Mouse (Mus musculus): ENCODE results near the gene Sec61b.

Gene Sec61b

DNA sequence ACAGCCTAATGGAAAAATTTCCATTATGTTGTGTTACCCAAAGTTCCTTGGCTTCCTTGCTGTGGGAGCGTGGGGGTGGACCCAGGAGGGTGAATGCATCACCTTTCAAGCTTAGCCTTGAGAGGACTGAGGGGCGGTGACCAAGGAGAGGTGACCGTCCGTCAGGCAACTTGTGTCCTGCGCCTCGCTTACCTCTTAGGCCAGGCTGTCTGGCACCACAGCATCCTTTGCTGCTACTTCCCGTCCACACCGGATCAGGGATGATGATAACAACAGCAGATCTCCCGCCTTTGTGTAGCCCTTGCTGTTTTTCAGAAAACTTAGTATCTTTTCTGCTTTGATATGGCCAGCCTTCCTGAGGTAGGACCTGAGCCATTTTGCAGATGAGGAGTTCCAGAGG, 6.1 kb downstream of the Sec61b start:
- DNase-seq (ENCODE audit: extremely low spot score, low read depth, low spot score) = no peak

DNA sequence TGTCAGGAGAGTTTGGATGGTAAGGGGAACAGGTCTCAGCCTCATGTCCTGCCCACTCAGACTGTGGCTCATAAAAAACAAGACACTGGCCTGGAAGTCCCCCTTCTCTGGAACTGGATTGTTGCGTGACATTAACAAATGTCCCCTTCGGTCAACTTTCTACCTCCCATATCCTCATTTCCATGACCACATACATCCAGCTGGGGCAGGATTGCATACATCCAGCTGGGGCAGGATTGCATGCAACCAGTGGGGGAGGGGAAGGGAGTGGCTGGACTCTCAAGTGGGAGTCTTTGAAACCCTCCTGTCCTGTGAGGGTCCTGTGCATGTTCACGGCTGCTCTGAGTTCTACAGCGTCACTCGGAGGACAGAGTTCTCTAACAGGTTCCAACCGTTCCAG, 16.8 kb downstream of the Sec61b start:
- no peak for DNase-seq (ENCODE audit: extremely low spot score, low read depth, low spot score)

DNA sequence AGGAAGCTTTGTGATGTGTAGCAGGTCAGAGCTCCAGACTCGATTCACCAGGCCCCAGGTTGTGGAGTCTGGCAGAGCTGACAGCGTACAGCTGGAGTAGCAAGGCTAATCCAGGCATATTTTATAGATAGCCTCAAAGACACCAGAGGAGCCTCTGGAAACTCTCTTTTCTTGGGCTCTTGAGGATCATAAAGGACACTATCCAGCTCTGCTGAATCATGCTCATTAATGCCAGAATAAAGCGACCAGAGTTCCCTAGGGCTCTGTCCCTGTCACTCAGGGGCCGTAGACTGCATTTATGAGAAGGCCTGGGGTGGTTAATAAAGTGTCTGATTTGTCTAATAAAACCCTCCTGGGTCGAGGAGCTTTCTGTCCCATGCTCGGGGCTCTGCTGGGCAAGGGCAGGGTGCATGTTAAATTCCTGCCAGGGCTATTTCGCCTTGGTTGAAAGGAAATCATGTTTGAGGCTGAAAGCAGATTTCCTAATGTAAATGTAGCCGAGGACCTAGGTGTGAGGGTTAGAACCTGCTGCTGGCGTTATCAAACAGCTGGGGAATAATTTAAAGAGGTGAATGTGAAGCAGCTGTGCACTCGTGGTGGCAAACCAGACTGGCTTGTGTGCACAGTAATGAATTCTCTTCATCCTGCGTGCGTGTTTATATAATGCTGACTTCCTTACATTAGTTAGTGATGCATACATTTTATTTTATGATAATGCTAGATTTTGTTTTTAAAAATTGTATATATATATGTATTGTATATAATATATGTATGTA, 18.0 kb downstream of the Sec61b start:
- no peak for DNase-seq (ENCODE audit: extremely low spot score, low read depth, low spot score)

DNA sequence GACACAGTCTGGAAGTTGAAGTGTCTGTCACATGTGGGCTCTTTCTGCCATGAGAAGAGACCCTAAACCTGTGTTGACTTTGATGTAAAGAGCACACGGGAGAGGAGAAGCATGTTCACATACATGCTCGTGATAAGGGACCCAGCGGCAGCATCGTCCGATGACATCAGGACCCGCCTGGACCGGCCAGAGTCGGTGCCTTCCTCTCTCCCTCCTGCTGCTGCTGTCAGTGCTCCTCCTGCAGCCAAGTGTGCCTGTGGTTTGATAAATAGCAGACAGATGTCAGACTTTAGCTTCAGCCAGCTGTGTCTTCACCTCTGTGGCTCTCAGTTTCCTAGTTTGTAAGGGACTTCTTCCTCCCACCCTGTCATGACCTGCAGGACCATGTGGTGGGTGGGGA, 19.0 kb downstream of the Sec61b start:
- DNase-seq (ENCODE audit: extremely low spot score, low read depth, low spot score) = no peak

DNA sequence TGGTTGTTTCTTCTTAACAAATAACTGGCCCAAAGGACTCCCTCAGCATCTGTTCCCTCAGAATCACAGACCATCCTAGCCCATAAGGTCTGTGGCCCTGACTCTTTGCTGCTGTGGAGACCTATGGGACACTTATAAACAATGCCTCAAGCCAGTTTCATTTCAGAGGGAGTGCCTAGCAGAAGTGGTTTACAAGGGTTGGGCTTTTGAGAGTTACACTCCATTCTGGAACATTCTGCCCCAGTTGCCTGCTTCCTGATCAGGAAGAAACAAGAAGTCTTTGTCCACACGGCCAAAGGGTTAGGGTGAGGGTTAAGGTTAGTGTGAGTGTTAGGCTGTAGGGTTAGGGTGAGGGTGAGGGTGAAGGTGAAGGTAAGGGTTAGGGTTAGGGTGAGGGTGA, 19.7 kb downstream of the Sec61b start:
- no peak for DNase-seq (ENCODE audit: extremely low spot score, low read depth, low spot score)

DNA sequence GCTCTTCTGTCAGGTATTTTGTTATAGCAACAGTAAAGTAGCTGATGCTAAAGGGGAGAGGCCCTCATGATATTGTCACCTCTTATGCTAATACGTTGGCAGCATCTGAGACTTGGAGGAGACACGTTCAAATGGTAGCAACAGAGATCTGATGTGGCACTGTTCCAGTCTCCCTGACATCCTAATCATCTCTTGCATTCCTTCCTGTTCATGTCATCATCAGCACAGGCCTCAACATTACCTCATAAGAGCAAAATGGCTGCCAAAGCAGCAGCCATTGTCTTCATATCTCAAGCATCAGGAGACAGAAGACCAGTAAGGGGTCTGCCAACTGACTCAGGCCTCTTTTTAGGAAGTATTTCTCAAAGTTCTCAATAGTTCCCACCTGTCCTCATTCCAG, 20.2 kb downstream of the Sec61b start:
- no peak for DNase-seq (ENCODE audit: extremely low spot score, low read depth, low spot score)

DNA sequence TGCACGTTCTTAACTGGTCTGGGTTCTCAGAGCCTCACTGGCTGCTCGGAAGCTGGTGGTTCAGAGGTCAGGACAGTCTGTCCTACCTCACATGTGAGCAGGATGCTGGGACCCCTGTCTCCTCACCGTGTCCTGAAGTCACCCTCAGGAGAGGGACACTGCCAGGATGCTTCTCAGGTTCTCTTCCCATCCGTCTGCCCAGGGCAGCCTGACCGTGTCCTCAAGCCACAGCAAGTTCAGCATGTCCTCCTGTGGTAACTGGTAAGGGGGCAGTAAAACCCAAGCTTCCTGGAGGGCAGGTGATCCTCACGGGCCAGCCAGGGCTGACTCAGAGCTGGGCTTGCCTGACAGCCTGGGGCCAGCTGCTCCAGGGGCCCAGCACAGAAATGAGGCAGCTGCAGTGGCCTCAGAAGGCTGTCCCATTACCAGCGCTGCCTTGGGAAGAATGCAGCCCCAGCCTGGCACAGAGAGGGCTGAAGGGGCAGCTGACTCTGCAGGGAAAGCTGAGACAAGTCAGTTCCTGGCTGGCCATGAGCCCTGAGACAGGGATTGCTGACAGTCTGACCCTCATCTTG, 23.4 kb downstream of the Sec61b start:
- no peak for DNase-seq (ENCODE audit: extremely low spot score, low read depth, low spot score)

DNA sequence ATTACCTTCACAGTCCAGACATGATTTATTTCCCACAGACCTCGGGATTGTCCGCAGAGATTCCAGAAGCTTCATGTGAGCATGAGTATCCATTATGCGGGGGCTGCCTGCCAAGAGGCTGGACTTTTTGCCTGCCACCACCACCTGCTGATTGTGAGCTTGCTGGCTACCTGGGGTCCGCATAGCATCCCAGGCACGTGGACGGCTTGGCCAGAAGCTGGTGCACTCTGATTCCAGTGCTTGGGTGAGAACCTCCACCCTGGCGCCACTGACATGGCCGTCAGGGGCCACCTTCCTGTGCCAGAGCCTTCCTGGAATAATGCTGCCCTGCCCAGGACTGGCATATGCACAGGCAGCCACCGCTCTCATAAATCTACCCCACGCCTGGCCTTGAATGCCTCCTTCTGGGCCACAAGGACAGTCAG, 24.7 kb downstream of the Sec61b start:
- DNase-seq (ENCODE audit: extremely low spot score, low read depth, low spot score) = no peak

DNA sequence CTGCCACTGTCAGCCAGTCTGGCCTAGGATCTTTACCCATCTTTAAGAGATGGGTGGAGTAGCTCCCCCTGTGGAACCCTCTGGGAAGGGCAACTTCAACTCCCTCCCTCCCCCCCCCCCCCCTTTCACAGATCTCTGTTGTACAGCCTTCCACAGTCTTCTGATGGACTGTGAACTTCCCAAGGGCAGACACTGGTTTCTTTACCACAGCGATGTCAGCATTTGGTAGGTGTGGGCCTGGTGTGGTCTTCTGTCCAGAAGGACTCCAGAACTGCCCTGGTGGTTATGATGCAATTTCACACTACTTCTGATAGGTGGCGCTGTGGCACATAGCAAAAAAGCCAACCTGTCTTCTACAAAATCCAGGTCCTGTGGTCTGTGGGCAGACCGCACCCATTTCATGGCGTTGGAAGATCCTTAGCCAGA, 28.1 kb downstream of the Sec61b start:
- DNase-seq (ENCODE audit: extremely low spot score, low read depth, low spot score) = no peak

DNA sequence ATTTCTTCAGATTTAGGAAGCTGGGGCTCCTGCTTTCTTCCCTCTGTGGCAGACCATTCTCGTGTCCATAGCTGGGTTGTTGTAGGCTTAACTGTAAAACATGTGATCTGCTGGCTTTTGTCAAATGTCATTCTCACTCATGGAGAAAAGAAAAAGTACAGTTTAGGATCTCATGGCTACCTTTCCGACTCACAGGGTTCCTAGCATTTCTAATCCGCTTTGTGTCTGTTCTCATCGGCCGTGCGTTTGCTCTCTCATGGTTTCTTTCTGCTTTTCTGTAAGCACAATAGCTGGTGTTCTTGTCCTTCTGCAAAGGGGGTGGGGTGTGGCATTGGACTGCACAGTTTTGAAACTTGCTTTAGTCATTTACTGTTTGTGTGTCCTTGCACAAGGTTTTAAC, 28.6 kb downstream of the Sec61b start:
- DNase-seq (ENCODE audit: extremely low spot score, low read depth, low spot score) = no peak

DNA sequence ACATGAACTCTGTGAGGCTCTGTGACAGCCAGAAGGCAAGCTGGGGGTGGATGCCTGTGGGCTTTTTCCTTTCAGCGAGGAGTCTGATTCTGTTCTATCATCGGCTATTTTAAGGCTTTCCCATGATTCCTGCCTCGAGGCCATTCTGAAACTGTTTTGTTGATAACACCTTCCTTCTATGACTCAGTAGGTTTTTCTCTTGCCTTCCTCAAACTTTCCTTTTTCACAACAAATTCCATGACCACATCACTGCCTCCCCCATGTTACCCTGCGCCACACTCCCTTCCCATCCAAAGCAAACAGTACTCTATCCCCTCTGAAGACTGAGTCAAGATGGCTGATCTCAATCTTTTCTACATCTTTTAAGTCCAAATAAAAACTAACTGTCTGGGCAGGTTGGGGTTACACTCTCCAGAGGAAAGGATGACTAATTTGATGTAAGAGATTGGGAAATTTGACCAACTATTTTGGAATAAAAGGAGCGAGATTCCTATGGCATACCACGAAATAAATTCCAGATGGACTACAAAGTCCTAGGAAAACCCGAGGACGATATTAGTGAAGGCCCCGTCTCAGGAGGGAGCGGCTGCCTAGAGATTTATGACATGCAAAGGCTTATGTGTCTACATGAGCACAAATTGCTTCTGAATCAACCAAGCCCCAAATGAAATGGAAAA, 30.5 kb downstream of the Sec61b start:
- DNase-seq (ENCODE audit: extremely low spot score, low read depth, low spot score) = no peak

DNA sequence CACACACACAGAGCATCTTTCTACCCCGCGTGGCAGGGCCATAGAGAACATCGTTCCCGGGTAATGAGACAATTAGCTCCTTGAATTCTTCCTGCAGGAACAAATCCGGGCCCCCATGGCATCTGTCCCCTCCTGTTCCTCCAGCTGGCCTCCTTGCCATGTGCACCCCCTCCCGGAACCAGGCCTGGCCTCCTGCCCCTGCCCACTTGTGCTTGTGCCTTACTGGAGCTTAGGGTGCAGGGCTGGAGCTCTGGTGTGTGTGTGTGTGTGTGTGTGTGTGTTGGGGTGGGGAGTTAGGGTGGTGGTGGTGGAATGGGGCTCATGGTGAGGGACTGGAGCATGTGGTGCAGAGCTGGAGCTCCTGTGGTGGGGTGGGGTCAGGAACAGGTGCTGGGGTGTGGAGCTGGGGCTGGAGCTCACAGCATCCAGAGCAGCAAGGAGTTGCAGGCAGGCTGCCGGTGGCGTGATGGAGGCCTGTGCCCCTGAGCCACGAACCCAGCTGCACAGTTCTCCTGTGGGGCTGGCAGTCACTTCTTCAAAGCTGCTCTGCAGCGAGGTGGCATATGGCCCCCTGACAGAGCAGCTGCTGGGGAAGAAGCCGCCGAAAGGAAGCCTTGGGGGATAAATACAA, 44.2 kb downstream of the Sec61b start:
- DNase-seq (ENCODE audit: extremely low spot score, low read depth, low spot score) = no peak

DNA sequence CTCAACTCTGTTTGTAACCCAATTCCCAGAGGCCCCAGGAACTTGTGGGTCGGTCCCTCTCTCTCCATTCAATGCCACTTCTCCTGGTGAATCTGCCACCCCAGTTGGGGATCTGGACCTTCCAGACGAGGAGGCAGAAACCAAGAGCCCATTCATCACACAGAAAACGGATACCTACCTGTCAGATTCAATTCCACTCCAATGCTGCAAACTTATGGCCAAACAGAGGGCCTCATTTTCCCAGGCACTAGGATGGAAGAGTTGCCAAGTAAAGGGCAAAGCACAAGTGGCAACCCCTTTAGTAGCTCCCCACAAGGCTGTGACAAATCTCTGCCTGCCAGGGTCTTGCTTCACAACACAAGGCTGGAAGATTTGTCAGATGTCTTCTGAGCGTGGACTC, 45.6 kb downstream of the Sec61b start:
- DNase-seq (ENCODE audit: extremely low spot score, low read depth, low spot score) = no peak

DNA sequence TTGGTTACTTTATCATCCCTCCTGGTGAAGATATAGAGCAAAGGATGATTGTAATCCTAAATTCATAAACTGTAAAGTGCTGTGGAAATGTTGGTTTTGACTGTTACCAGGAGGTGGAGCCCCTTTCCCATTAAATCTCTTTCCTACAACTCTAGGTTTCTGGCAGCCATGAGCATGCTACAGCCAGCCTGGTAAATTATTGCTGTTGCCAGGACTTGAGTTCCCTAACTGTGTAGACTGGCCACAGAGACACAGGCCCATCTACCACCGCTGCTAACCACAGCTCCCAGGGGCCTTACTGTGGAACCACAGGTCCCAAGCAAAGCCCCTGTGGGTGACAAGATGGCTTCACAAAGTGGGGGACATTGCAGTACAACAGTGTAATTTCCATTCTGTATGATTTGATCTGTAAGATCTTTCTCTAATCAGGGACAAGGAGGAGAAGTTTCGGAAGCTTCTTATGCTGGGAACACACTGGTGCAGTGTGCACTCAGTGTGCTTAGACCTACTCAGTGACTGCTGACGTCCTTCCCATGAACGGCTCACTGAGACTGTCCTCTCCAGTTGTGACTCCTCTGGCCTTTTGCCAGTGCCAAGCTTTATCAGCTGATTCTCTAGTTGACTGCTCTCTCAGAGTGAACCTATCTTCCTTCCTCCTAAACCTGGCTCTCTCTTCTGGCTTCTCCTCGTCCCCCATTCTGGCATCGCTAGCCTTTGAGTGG, 47.6 kb downstream of the Sec61b start:
- DNase-seq (ENCODE audit: extremely low spot score, low read depth, low spot score) = no peak

DNA sequence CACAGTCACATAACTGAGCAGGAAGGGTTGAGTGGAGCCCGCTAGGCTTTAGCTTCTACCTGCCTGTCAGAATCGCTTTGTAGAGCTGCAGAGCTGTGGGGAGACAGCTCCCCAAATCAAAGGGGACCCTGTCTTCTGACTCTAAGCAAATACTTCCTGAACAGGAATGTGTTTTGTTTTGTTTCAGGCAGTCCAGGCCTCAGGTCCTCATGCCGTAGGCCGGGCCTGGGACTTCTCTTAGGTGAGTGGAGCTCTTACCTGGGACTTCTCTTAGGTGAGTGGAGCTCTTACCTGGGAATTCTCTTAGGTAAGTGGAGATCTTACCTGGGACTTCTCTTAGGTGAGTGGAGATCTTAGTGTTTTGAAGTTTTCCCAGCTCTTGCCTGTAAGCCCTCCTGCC, 55.4 kb downstream of the Sec61b start:
- no peak for DNase-seq (ENCODE audit: extremely low spot score, low read depth, low spot score)
